Mouse (Mus musculus): ENCODE data around the gene Gm21958. TPM values are rescaled to one million over a fixed set of nuclear protein-coding genes. Genes with fewer than 3 reads are reported as not detected.

Gm21958 gene
- total RNA-seq, 1 experiment: not detected

GRCm38 (mm10) chr3:54687245-54687644 is 26.9 kb downstream of the Gm21958 start:
- Histone ChIP-seq H3K4me3 (ENCODE audit: insufficient read depth in 1 of 2, low read depth in 1 of 2, low read length in 2 of 2, poor library complexity in 1 of 2, severe bottlenecking in 1 of 2) (no peak overlapping the region), H3K4me1 (ENCODE audit: control insufficient read depth in 2 of 2, insufficient read depth in 2 of 2, low read length in 2 of 2, poor library complexity in 1 of 2) (no peaks in the 10 kb centered on the region), H3K9ac (ENCODE audit: insufficient read depth, low read depth, low read length, poor library complexity, severe bottlenecking) (no peak overlapping the region), H3K36me3 (ENCODE audit: control insufficient read depth, insufficient read depth, low read length, poor library complexity, severe bottlenecking) (no peaks in the 10 kb centered on the region), H3K9me3 (ENCODE audit: control insufficient read depth, insufficient read depth, low read depth, low read length) (no peaks in the 10 kb centered on the region), H3K27ac (ENCODE audit: insufficient read depth, low read depth, low read length, poor library complexity, severe bottlenecking) (no peak overlapping the region)
- DNase-seq (ENCODE audit: low read depth, low spot score): no peak
- in situ Hi-C loops (cut with MboI; ENCODE audit: low sequenced_read_pairs in 2 of 2, unreplicated experiment in 2 of 2): no loop called here
- TF ChIP-seq CHD2 (IDR thresholded peaks at IDR 0.05; ENCODE audit: low read depth, low read length) (no peak), ZNF384 (IDR thresholded peaks at IDR 0.05; ENCODE audit: low read depth, low read length) (no peak), ZC3H11A (IDR thresholded peaks at IDR 0.05; ENCODE audit: borderline replicate concordance, low read depth, low read length) (no peak), MAFK (IDR thresholded peaks at IDR 0.05; ENCODE audit: insufficient read depth, low read depth, low read length) (no peak), HCFC1 (IDR thresholded peaks at IDR 0.05; ENCODE audit: borderline replicate concordance, insufficient read depth, low read length) (no peak)

- H3K36me3 ChIP-seq (ENCODE audit: control insufficient read depth, insufficient read depth, low read length, poor library complexity, severe bottlenecking): no peaks in the 10 kb centered on the region
Measured at GRCm38 (mm10) chr3:54685202-54685601, 29.0 kb downstream of the Gm21958 start.

GRCm38 (mm10) chr3:54681310-54682204 is 32.6 kb downstream of the Gm21958 start:
- Histone ChIP-seq H3K27ac (ENCODE audit: insufficient read depth, low read depth, low read length, poor library complexity, severe bottlenecking) (no peak overlapping the region), H3K36me3 (ENCODE audit: control insufficient read depth, insufficient read depth, low read length, poor library complexity, severe bottlenecking) (no peaks in the 10 kb centered on the region), H3K9ac (ENCODE audit: insufficient read depth, low read depth, low read length, poor library complexity, severe bottlenecking) (no peak overlapping the region), H3K4me1 (ENCODE audit: control insufficient read depth in 2 of 2, insufficient read depth in 2 of 2, low read length in 2 of 2, poor library complexity in 1 of 2) (no peaks in the 10 kb centered on the region), H3K4me3 (ENCODE audit: insufficient read depth in 1 of 2, low read depth in 1 of 2, low read length in 2 of 2, poor library complexity in 1 of 2, severe bottlenecking in 1 of 2) (no peak overlapping the region), H3K9me3 (ENCODE audit: control insufficient read depth, insufficient read depth, low read depth, low read length) (no peaks in the 10 kb centered on the region)
- in situ Hi-C loops (cut with MboI; ENCODE audit: low sequenced_read_pairs in 2 of 2, unreplicated experiment in 2 of 2): no loop called here
- no peak for DNase-seq (ENCODE audit: low read depth, low spot score)
- no peak for TF ChIP-seq ZNF384 (IDR thresholded peaks at IDR 0.05; ENCODE audit: low read depth, low read length)
- no peak for TF ChIP-seq HCFC1 (IDR thresholded peaks at IDR 0.05; ENCODE audit: borderline replicate concordance, insufficient read depth, low read length)

More at GRCm38 (mm10) chr3:54685202-54685601, 29.0 kb downstream of the Gm21958 start:
- H3K4me3 ChIP-seq (ENCODE audit: insufficient read depth in 1 of 2, low read depth in 1 of 2, low read length in 2 of 2, poor library complexity in 1 of 2, severe bottlenecking in 1 of 2): no peak overlapping the region
- H3K9me3 ChIP-seq (ENCODE audit: control insufficient read depth, insufficient read depth, low read depth, low read length): no peaks in the 10 kb centered on the region
- TF ChIP-seq ZC3H11A (IDR thresholded peaks at IDR 0.05; ENCODE audit: borderline replicate concordance, low read depth, low read length): no peak
- TF ChIP-seq ZNF384 (IDR thresholded peaks at IDR 0.05; ENCODE audit: low read depth, low read length): no peak
- TF ChIP-seq CHD2 (IDR thresholded peaks at IDR 0.05; ENCODE audit: low read depth, low read length): no peak
- TF ChIP-seq MAFK (IDR thresholded peaks at IDR 0.05; ENCODE audit: insufficient read depth, low read depth, low read length): no peak
- TF ChIP-seq HCFC1 (IDR thresholded peaks at IDR 0.05; ENCODE audit: borderline replicate concordance, insufficient read depth, low read length): no peak
- H3K4me1 ChIP-seq (ENCODE audit: control insufficient read depth in 2 of 2, insufficient read depth in 2 of 2, low read length in 2 of 2, poor library complexity in 1 of 2): no peaks in the 10 kb centered on the region
- in situ Hi-C loops (cut with MboI; ENCODE audit: low sequenced_read_pairs in 2 of 2, unreplicated experiment in 2 of 2): no loop called here
- no peak for DNase-seq (ENCODE audit: low read depth, low spot score)
- H3K27ac ChIP-seq (ENCODE audit: insufficient read depth, low read depth, low read length, poor library complexity, severe bottlenecking): no peak overlapping the region
- no peak overlapping the region for H3K9ac ChIP-seq (ENCODE audit: insufficient read depth, low read depth, low read length, poor library complexity, severe bottlenecking)

- H3K9me3 ChIP-seq (ENCODE audit: control insufficient read depth, insufficient read depth, low read depth, low read length): no peaks in the 10 kb centered on the region
- no peak overlapping the region for H3K4me3 ChIP-seq (ENCODE audit: insufficient read depth in 1 of 2, low read depth in 1 of 2, low read length in 2 of 2, poor library complexity in 1 of 2, severe bottlenecking in 1 of 2)
- in situ Hi-C loops (cut with MboI; ENCODE audit: low sequenced_read_pairs in 2 of 2, unreplicated experiment in 2 of 2): no loop called here
- no peak for DNase-seq (ENCODE audit: low read depth, low spot score)
- no peaks in the 10 kb centered on the region for H3K4me1 ChIP-seq (ENCODE audit: control insufficient read depth in 2 of 2, insufficient read depth in 2 of 2, low read length in 2 of 2, poor library complexity in 1 of 2)
- TF ChIP-seq HCFC1 (IDR thresholded peaks at IDR 0.05; ENCODE audit: borderline replicate concordance, insufficient read depth, low read length): no peak
- H3K27ac ChIP-seq (ENCODE audit: insufficient read depth, low read depth, low read length, poor library complexity, severe bottlenecking): no peak overlapping the region
- H3K36me3 ChIP-seq (ENCODE audit: control insufficient read depth, insufficient read depth, low read length, poor library complexity, severe bottlenecking): no peaks in the 10 kb centered on the region
- no peak overlapping the region for H3K9ac ChIP-seq (ENCODE audit: insufficient read depth, low read depth, low read length, poor library complexity, severe bottlenecking)
Measured at GRCm38 (mm10) chr3:54676818-54677217, 37.3 kb downstream of the Gm21958 start.

All from ES-E14 (cell line).